Mouse (Mus musculus): ENCODE results near the gene Obscn.

Obscn gene

GRCm38 (mm10) chr11:59135904-59136452, at the start of gene Obscn:
Gene Obscn, minus strand, starts transcription at chr11:59136402.
- no peak for DNase-seq (ENCODE audit: low spot score)

DNA sequence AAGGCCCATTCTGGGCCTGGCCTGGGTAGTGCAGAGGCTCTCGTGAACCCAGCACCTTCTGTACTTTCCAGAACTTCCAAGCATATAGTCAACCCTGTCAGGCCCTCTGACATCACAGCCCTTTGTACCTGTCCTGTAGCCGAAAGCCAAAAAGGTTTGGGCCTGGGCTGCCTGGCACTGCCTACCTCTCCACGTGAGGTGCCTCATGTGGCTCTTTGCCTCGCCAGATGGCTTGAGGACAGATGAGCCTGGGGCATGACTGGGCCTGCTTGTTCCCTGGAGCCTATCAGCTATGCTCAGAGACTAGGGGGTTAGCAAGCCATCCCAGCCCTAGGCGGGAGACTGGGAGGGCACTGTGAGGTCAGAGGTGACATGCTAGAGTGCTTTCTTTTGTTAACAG, 49.3 kb upstream of the Obscn start:
- no peak for DNase-seq (ENCODE audit: low spot score)

- DNase-seq (ENCODE audit: low spot score), result peak; percentile 72
These were observed 47.6 kb upstream of the Obscn start for GRCm38 (mm10) chr11:59183821-59184220.

DNA sequence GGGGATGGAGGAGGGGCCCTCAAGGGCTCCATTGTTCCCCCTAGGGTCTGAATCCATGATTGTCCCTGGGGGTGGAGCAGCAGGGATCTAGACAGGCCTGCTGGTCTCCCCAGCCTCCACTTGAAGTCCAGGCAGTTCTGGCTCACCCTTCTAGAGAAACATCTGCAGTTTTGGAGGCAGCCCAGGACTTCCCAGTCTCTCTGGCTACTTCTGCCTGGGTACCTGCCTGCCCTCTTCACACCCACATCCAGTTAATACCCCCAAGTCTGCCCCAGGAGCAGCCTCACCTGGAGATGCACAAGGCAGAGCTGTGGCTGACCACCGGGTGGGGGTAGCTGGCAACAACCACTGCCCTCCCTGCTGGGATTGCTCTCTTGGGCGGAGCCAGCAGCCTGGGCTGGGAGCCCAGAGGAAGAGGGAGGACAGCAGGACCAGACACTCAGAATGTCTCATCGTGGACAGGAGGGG, 46.7 kb upstream of the Obscn start, which contains the start of gene Gjc2:
Gene Gjc2, minus strand, starts transcription at position 350 of the 468 bp plus-strand sequence.
- no peak for DNase-seq (ENCODE audit: low spot score)

DNA sequence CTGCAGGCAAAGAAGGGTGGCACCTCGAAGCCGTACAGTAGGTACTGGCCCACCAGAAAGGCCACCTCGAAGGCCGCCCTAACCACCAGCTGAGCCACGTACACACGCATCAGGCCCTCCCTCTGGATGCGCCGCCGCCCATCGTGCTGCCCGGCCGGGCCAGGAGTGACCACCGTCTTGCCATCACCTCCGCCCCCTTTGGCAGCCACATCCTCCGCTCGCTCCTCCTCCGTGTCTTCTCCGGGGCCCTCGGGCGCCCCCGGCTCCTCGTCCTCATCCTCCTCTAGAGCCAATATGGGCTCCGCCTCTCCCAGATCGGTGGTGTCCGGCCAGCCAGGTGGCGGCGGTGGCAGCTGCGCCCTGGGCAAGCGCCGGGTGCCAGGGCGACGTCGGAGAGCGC, 40.7 kb upstream of the Obscn start:
- no peak for DNase-seq (ENCODE audit: low spot score)

- DNase-seq (ENCODE audit: low spot score), result no peak
These were observed 40.3 kb upstream of the Obscn start for GRCm38 (mm10) chr11:59176475-59176874.

DNA sequence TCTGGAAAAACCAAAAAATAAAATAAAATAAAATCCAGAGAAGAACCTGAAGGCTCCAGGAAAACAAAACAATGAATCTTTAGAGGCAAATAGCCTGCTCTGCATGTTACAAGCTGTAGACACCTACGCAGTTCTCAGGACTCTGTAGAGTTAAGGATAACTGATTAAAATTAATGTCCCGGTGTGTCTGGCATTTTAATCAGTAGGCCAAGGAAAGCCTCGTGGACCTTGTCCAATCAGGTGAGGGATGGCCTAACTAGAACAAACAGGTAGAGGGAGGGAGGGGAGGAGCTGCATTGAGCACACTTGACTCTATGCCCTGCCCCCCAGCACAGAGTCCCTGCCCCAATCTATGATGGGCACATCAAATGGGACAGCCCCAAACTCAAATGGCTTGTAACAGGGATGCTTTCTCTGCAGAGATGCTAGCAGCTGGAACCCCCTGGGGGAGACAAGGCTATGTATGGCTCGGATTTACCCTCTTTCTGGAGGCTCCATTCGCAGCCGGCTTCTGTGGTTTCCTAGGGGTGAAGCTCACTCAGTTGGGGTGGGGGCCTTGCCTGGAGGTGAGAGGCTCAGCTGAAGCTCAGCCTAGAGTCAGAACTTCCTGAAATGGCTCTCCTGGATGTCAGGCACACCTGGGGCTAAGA, 38.1 kb upstream of the Obscn start:
- DNase-seq (ENCODE audit: low spot score), result no peak

- no peak for DNase-seq (ENCODE audit: low spot score)
These were observed 34.3 kb upstream of the Obscn start for GRCm38 (mm10) chr11:59170549-59170948.

- DNase-seq (ENCODE audit: low spot score), result no peak
These were observed 33.6 kb upstream of the Obscn start for GRCm38 (mm10) chr11:59169807-59170206.

- DNase-seq (ENCODE audit: low spot score), result peak; percentile 27
These were observed 29.5 kb upstream of the Obscn start for GRCm38 (mm10) chr11:59165616-59166241.

DNA sequence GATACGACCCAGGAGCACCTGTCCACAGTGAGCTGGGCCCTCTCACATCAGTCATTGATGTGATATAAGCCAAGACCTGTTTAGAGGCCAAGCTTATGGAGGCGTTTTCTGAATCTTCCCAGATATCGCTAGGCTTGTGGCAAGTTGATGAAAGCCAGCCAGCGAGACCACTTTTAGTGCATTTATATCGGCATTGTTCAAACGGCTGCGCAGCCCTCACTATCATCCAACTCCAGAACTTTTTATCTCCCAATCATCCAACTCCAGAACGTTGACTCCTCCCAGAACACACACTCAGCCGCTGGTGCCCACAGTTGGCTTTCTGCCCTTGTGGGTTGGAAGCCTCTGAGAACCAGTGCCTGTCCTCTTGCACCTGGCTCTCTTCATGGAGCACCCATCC, 28.2 kb upstream of the Obscn start:
- peak; percentile 15 for DNase-seq (ENCODE audit: low spot score)

DNA sequence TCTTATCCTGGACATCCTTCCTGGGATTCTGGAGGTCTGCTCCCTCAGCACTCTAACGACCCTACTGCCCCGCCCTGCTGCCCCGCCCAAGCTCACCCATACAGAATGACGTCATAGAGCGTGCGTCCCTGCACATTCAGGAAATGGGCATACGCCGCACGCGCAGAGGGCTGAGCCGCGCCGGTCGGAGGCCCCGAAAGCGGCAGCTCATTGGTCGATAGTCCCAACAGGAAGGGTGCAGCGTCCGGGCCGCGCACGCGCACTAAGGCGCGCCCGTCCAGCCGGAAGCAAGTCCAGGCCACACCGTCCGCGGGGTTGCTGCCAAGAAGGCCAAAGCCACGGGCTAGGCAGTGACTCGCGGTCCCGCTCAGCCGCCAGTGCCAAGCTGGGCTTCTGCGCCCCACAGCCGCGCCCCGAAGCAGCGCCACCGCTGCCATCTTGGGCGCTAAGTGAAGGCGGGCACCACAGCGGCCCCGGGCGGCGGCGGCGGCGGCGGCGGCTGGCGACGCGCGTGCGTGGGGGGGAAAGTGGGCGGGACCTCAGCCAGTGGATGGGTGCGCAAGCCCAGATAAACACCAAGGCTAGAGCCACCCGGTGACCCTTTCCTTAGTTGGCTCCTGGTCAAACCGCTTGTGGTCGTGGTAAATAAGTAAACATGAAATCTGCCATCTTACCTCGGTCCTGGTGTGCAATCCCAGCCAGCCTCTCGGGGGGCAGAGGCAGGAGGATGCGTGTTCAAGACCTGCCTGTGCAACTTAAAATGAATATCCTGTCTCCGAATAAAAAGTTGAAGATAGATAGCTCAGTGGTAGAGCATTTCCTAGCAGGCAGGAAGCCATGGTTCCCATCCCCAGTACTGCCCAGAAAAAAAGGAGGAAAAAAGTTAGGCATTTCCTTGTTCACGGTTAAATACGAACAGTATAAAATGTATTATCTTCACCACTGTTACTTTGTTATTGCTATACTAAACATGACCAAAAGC, 27.3 kb upstream of the Obscn start, which contains the start of gene Iba57:
Gene Iba57, minus strand, starts transcription at position 485 of the 982 bp plus-strand sequence.
- peak; percentile 98 for DNase-seq (ENCODE audit: low spot score)

GRCm38 (mm10) chr11:59162443-59163254, 26.4 kb upstream of the Obscn start:
- no peak for DNase-seq (ENCODE audit: low spot score)

- peak; percentile 15 for DNase-seq (ENCODE audit: low spot score)
These were observed 25.2 kb upstream of the Obscn start for GRCm38 (mm10) chr11:59161398-59161797.

GRCm38 (mm10) chr11:59159558-59159957, 23.4 kb upstream of the Obscn start:
- no peak for DNase-seq (ENCODE audit: low spot score)

GRCm38 (mm10) chr11:59159099-59159498, 22.9 kb upstream of the Obscn start:
- DNase-seq (ENCODE audit: low spot score), result no peak

- no peak for DNase-seq (ENCODE audit: low spot score)
These were observed 19.7 kb upstream of the Obscn start for GRCm38 (mm10) chr11:59155900-59156299.

- no peak for DNase-seq (ENCODE audit: low spot score)
These were observed 18.0 kb upstream of the Obscn start for GRCm38 (mm10) chr11:59154220-59154619.

GRCm38 (mm10) chr11:59151729-59152128, 15.5 kb upstream of the Obscn start:
- no peak for DNase-seq (ENCODE audit: low spot score)

GRCm38 (mm10) chr11:59149302-59149701, 13.1 kb upstream of the Obscn start:
- no peak for DNase-seq (ENCODE audit: low spot score)

DNA sequence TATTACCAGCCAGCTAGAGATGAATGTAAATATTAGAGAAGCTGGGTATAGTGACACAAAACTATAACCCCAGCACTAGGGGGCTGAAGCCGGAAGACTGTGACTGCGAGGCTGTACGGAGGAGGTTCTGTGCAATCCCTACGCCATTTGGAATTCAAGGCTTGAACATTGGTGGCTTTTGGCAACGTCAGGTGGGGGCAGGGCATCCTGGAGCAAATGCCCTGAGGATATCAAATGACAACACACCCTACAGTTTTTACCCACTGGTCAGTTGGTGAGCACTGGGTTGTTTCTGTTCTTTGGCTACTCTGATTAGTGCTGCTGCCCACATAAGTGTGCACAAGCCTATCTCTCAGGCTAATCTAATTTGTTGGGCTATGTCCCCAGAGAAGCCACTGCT, 6.8 kb upstream of the Obscn start:
- DNase-seq (ENCODE audit: low spot score), result no peak
